Mouse (Mus musculus) CD4-positive, CD25-positive, alpha-beta regulatory T cell, adult 4 months (primary cell): ENCODE data around the gene Kdm4b. TPM values are rescaled to one million over a fixed set of nuclear protein-coding genes. Genes with fewer than 3 reads are reported as not detected.

Source experiments
- ATAC-seq: one replicate; pipeline ENCODE4 v1.8.0; 2017
- polyA plus RNA-seq, 2 experiments: library from polyadenylated mRNA; unstranded; fragments of 100-300 nt; shearing (Covaris generic); gene quantifications; one replicate each; pipeline ENCODE4 v1.2.1; 2017

The Kdm4b gene
- polyA plus RNA-seq, 2 experiments from 2014 or later, result 5.3 to 7.0 TPM

DNA sequence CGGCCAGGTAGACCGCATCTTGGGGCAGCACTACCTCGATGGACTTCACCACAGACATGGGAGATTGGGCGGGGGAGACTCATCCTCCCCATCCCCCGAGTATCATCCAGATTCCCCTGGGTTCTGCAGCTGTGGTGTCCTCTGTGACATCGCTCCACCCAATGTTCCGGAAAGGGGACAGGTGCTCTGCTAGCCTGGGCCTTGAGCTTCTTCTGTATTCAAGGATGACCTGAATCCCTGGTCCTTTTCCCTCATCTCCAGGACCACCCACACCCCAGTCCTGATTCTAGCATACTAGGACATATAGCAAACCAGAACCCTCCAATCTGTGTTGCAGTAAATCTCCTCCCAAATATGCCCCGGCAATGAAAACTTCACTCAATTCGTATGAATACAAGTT lies 25.7 kb upstream of the Kdm4b start, which contains the start of gene Arrdc5:
TSS of gene Arrdc5 (minus strand) at position 101 of the 400 bp plus-strand sequence.
- no peak for ATAC-seq

- ATAC-seq, result no peak
These were observed 23.4 kb upstream of the Kdm4b start for GRCm38 (mm10) chr17:56302363-56302996.

DNA sequence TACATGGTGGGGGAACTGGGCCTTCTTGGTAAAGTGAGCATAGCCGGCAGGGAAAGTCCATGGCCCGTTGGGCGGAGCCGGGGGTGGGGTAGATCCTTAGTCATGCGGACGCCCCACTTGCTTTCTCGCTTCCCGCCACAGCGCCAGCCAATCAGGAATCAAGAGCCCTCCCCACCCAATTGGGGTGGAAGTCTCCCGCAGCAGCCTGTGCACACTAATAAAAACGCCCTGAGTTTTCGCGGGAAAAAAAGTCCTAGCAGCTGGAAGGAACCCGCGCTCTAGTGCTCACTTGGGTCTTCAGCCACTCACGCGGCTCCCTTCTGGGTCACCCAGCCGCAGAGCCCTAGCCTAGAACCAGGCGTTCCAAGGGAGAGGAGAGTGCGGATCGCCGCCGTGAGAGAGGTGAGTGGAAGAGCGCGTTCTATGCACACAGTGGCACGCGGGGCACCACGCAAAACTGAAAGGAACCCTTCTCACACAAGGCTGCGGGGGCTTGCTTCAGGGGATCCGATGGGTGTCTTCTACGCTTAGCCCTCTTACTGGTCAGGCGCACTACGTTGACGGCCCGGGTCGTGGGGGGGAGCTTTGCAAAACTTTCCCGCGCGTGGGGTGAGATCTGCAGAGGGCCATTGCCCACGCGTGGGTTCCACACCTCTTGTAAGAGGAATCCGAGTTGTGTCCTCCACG lies 22.6 kb upstream of the Kdm4b start, which contains the start of gene Uhrf1:
TSS of gene Uhrf1 (plus strand) at position 162 of the 687 bp plus-strand sequence.
- ATAC-seq, result peak; percentile 12

- peak; percentile 99 for ATAC-seq
These were observed 21.8 kb upstream of the Kdm4b start for GRCm38 (mm10) chr17:56303847-56304586.

DNA sequence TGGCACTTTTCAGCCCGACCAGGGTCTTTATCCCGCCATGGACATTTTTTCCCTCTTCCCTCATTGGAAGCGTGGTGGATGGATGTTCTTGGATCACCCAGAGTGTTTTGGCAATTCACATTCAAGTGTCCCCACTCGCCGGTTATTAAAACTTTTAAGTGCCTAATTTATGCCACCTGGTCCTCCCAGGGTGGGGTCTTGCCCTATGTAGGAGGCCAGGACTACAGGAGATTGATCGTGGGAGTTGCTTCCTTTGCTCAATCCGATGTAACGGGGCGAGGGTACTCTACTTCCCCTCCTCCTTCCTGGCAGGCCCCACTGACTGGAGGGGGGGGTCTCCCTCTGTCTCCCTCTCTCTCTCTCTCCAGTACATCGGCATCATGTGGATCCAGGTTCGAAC lies 21.1 kb upstream of the Kdm4b start:
- no peak for ATAC-seq

DNA sequence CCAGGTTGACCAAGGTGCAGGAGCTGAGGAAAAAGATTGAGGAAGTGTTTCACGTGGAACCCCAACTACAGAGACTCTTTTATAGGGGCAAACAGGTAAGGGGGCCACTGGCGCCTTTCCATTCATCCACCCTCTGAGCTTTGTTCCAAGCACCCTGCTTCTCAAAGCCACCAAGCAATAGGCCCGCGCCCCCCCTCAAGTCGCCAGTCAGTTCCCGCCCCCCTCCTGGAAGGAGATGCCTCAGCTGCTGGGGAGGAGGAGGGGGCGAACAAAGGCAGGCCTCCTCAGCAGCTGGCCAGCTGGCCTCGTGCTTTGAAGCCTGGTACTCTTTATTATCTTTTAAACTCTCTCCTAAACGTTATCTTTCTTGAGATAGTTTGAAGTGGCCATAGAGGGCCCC lies 20.7 kb upstream of the Kdm4b start:
- no peak for ATAC-seq

GRCm38 (mm10) chr17:56305826-56306225 lies 20.0 kb upstream of the Kdm4b start:
- no peak for ATAC-seq

DNA sequence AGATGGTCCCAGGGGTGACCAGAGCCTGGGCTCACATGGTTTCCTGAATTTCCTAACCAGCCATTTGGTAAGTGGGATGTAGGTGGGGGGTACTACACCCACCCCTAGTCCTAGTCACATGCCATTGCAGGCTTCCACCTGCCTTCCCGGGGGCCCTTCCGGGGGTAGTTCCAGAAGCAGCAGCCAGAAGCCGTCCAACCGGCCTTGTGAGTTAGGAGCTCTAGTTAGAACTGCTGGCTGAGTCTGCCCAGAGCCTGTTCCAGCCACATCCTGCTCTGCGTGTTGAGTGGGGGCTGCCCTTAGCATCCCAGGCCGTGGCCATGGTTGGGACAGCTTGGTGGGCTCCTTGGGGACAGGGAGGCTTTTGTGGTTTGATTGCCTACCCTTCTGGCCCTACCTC lies 17.8 kb upstream of the Kdm4b start:
- ATAC-seq, result no peak

- no peak for ATAC-seq
These were observed 16.5 kb upstream of the Kdm4b start for GRCm38 (mm10) chr17:56309191-56309945.

DNA sequence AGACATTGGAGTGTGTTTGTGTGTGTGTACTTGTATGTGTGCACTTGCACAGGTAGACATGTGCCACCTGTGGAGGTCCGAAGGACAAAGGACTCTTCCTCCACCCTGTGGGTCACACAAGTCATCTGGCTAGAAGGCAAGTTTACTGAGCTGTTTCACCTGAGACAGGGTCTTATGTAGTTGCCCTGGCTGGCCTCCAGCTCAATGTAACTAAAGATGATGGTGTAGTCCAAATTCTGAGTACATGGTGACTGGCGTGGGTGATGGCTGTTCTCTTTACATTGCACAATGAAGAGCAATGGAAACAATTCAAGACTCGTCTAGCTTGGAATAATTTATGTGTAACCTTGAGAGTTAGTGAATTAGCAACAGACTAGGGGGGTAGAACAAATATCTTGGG lies 1.4 kb upstream of the Kdm4b start:
- ATAC-seq, result no peak

GRCm38 (mm10) chr17:56326153-56327147 lies 588 bp downstream of the Kdm4b start:
- no peak for ATAC-seq

GRCm38 (mm10) chr17:56329267-56329666 lies 3.4 kb downstream of the Kdm4b start:
- no peak for ATAC-seq

- ATAC-seq, result peak; percentile 21
These were observed 4.5 kb downstream of the Kdm4b start for GRCm38 (mm10) chr17:56330345-56330744.

DNA sequence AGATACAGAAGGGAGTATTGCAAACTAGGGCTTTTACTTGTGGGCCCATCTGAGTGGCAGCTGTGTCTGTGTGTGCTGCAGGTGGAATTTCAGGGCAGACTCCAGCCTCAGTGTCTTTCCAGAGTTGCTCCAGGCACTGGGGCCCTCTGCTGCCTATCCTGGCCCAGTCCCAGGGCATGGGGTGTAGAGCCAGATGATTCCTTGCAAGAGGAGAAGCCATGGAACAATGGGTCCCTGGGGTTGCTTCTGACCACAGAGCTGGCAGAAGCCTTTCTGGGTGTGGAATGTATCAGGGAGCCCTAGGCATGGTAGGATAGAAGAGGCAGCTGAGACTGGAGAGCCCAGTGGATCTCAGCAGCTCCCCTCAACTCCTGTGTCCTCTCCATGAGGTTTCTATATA lies 5.4 kb downstream of the Kdm4b start:
- no peak for ATAC-seq

- ATAC-seq, result no peak
These were observed 7.1 kb downstream of the Kdm4b start for GRCm38 (mm10) chr17:56332987-56333386.

- peak; percentile 69 for ATAC-seq
These were observed 11.3 kb downstream of the Kdm4b start for GRCm38 (mm10) chr17:56337190-56337589.

DNA sequence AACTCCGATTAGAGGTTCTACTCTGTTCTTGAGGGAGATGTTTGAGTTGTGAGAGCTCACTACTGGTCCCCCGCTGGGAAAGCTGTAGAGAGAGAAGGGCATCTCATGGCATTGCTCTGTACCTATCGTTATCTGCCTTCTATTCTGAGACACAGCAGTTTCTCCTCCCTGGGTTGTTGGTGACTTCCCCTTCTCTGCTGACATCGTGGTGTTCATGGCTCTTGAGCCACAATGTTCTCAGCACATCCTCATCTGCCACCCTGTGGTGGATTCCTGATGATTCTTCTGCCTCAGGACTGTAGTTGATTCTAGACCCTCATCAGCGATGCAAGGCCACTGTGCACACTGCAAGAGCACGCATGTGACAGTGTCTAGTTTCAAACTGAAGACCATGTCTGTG lies 11.9 kb downstream of the Kdm4b start:
- no peak for ATAC-seq

DNA sequence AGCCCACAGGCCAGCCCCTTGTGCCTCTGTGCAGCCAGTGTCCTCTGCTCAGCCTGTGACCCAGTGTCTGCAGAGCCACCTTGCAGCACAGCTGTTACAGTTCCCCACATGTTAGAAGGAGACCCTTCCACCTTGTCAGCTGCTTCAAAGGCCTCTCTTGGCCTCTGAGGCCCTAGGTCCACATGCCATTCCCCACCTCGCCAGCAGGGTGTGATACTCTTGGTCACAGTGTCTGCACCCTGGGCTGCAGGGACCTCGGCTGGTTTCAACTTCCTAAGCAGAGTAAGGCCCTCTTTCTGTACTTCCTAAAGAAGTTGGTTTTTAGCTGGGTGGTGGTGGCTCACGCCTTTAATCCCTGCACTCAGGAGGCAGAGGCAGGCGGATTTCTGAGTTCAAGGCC lies 13.0 kb downstream of the Kdm4b start:
- no peak for ATAC-seq

- no peak for ATAC-seq
These were observed 14.9 kb downstream of the Kdm4b start for GRCm38 (mm10) chr17:56340717-56341116.

DNA sequence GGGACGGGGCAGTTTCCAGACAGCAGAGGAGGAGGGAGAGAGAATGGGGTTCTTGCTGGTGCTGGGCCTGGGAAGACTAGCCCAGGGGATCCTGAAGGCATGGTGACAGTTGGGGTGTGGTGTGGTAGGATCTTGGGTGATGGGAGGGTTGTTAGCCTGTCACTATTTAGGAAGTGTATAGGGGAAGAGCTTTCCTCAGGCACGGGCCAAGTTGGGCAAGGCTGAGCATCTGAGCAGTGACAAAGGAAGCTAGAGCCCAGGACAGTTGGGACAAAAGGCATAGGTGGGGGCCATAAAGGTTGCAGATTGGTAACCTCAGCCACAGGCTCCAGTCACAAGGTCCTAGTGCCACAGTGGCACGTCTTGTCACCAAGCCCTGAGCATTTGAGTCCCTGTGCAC lies 17.6 kb downstream of the Kdm4b start:
- ATAC-seq, result no peak

DNA sequence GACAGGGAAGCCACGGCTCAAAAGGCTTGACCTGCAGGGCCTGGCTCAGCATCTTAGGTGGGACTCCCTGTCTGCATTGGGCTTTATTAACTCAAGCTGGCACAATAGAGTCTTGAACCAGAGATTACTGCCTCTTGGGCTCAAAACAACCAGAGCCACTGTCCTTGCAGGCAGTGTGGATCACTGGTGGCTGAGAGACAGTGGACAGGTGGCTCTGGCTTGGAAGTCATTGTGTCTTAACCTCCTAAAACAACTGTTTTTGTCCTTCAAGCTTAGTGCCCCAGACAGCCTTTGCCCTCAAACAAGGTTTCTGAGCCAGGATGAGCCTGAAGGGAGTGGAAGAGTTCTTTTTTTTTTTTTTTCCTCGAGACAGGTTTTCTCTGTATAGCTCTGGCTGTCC lies 19.5 kb downstream of the Kdm4b start:
- ATAC-seq, result no peak

DNA sequence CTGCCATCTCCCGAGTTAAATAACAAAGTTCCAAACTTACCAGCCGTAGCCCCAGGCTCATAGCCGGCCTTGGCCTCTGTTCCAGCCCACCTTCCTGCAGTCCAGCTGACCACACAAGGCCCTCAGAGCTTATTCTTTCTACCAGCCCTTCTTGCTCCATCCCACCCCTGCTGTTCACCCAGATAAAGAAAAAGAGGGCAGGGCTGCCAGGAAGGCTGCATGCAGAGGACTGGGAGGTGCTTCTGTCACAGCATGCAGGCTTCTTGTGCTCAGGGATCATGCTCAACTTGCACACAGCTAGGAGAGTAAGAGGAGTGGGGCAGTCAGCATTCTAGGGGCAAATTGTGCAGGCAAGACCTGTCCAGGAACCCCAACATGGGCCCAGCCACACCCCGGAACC lies 22.3 kb downstream of the Kdm4b start:
- no peak for ATAC-seq
